Mouse (Mus musculus) CD4-positive, CD25-positive, alpha-beta regulatory T cell, adult 4 months (primary cell): Measurements from ENCODE around the gene Smtnl2. TPM values are rescaled to one million over a fixed set of nuclear protein-coding genes. Genes with fewer than 3 reads are reported as not detected.

Experiments used
- ATAC-seq: one replicate; pipeline ENCODE4 v1.8.0; 2017
- polyA plus RNA-seq, 2 experiments: library from polyadenylated mRNA; unstranded; fragments of 100-300 nt; shearing (Covaris generic); gene quantifications; one replicate each; pipeline ENCODE4 v1.2.1; 2017

Gene Smtnl2
- polyA plus RNA-seq, 2 experiments from 2014 or later = 0.23 TPM; not detected in 1

GRCm38 (mm10) chr11:72397811-72398525 is 13.5 kb downstream of the Smtnl2 start:
- ATAC-seq = no peak

DNA sequence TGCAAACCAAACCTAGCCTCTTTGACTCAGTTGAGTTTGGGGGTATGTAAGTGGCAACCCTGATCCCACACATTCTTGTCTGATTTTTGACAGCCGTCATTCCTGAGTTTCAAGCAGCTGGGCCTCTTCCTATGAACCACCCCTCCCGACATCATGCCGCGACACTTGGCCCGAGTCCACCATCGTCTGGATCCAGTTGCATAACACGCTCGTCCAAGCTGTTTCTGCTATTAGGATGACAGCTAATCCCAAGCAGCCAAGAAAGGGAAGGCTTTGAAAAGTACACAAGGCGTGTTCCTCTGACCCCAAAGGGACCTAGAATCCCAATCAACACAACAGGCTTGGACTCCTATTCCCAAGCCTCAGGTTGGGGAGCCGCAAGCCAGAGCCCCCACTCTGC is 14.4 kb downstream of the Smtnl2 start:
- ATAC-seq = no peak

DNA sequence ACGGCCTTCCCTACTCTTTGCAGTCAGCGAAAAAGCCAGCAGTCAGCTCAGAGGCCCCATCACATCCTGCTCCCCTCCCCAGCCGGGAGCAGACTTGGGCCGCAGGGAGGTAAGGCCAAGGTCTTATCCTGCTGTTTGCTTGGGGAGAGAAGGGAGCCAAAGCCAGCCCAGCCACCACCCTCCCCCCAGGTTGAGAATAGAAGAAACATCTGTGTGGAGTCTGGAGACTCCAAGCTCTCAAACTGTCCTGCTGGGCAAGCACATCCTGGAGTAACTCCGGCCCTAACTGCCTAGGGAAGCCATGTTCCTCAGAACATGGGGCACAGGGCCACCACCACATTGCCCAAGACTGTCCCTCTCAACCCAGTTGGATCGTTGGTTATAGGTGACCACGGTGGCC is 14.9 kb downstream of the Smtnl2 start:
- no peak for ATAC-seq

DNA sequence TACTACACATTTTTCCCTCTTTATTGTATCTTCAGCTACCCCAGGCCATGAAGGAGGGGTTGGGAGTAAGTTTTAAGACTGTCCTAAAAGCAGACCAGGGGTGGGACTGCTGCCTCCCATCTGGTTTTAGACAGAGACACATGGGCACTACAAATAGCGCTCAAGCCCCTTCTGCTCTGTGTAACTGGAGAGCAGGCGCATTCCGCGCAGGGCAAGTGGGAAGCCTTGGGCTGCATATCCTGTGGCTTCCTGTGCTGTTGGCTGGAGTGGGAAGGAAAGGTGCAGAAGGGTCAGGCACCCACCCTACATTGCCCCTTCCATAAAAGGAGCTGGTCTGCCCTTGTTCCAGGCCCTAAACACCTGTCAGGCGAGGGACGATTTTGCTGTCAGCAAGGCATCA is 15.9 kb downstream of the Smtnl2 start:
- ATAC-seq = no peak

DNA sequence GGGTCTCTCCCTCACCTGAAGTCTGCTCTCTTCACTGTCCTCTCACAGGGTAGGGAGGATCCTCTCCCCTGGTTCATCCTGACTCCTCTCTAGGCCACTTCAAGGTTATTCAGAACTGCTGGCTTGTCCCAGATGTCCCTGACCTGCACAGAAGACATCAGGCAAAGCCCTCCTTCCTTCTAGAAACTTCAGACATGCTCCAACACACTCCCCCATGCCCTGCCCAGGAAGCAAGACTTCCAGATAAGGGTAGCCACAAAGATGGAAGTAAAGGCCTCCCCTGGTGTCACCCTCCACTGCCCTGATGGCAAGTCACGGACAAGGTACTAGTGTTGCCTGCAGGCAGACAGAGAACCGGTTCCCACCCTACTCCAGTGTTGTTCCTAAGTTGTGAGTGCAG is 16.8 kb downstream of the Smtnl2 start:
- ATAC-seq = no peak

DNA sequence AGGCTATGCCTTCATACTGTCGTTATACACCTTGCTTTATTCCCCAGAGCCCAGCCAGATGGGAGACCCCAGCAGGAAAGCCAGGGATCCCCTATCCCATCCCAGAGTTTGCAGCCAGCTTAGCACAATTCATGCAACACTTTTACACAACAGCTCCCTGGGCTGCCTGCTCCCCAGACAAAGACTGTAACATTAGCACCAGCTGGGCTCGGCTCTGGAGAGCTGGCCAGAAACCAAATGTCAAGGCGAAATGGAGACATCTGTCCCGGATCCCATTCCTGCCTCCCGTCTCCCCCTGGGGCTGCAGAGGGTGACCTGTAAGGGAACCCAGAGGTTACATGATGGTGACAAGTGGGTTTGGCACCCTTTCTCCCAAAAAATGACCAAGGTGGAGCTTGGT is 17.8 kb downstream of the Smtnl2 start:
- ATAC-seq = no peak

- no peak for ATAC-seq
Observed at GRCm38 (mm10) chr11:72393243-72393642, 18.3 kb downstream of the Smtnl2 start.

GRCm38 (mm10) chr11:72391181-72391580 is 20.3 kb downstream of the Smtnl2 start:
- no peak for ATAC-seq

DNA sequence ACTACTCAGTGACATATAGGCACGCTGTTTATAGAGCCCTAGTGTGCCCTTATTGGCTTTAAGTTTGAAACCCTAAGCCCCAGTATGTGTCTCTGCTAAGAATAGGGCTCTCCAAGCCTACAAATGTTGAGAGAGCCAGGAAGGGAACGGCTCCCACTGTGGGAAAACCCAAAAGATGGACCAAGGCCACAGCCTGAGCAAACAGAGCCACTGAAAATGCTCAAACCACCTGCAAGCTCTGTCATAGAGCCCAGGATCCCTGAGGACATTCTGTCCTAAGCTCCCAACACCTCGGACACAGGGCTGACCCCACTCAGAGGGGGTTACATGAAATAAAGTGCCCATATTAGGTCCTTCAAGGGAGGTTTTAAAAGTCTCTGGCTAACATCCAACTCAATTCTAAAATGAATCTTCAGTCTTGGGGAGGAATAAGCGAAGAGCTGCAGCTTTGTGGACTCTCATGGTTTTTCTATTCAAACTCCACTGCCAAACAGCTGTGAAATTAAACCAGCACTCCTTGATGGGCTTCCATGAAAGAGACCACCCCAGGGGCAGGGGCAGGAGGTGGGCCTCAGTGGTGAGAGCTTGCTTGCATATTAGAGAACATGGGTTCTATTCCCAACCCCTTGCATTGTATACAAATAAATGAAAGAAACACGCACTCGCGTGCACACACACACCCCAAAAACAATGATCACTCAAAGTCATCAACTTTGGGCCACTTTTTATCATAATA is 21.9 kb downstream of the Smtnl2 start:
- no peak for ATAC-seq

DNA sequence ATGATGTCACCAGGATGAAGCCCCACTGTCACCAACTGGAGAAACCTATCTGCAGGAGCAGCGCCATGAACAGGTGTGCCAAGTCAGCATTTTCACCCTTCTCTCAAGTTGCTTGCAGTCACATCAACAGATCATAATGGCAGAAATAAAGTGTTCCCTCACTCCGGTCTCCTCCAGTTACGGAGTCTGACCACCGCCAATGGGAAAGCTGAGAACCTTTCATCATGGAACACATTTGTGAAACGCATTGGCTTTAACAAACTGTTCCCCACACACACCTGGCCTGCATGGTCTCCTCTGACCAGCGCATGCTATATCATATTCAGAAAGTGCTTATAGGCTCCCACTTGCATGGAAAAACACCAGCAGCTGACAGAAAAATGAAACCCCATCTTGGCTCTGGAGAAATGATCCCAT is 23.4 kb downstream of the Smtnl2 start:
- ATAC-seq = no peak

DNA sequence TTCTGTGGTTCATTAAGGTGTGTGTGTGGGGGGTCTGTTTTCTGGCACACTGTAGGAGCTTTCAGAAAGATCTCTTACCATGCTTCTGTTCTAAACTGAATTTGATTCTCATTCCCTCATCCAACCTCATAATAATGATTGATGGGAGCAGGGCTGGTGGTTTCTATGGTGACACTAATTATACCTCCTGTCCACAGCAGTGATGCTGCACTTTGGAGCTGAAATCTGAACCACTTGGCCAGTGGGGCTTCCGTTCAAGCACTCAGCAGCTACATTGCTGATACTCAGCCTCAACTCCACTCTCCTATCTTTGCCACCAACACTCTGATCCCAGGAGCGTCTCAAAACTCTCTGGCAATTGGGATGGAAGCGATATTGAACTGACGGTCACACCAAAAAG is 32.2 kb downstream of the Smtnl2 start:
- ATAC-seq = no peak

DNA sequence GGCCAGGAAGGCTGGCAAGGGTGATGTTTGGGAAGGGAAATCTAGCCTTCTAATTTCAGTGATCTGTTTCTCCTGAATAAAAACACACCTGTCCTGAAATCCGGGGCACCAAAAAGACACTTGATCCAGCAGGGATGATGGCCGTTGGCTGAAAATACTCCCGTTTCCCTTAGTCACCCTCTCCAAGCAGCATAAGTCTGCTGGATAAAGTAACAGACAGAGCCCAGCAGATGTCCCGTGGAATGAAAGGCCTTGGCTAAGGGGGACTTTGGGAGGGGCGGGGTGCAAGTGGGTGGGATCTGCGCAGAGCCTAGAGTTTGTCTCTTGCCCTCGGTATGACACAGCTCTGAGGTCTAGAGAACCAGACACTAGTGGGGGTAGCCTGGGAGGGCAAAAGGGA is 33.3 kb downstream of the Smtnl2 start:
- ATAC-seq = no peak

DNA sequence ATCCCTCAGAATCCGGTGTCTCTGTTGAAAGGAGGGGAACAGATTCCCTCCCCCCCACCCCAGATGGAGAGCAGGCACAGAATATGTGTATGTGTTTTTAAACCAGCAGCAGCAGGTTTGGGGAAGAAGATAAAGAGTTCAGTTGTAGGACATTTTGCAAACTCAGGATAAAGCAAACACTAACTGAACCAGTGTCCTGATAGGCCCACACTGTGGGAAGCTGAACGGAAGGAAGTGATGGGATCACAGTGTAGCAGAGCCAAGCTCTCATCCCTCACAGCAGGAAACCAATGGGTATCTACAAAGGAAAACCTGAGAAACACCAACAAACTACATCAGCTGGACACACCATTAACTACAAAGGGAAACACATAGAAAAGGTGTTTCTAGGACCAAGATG is 35.0 kb downstream of the Smtnl2 start:
- no peak for ATAC-seq

DNA sequence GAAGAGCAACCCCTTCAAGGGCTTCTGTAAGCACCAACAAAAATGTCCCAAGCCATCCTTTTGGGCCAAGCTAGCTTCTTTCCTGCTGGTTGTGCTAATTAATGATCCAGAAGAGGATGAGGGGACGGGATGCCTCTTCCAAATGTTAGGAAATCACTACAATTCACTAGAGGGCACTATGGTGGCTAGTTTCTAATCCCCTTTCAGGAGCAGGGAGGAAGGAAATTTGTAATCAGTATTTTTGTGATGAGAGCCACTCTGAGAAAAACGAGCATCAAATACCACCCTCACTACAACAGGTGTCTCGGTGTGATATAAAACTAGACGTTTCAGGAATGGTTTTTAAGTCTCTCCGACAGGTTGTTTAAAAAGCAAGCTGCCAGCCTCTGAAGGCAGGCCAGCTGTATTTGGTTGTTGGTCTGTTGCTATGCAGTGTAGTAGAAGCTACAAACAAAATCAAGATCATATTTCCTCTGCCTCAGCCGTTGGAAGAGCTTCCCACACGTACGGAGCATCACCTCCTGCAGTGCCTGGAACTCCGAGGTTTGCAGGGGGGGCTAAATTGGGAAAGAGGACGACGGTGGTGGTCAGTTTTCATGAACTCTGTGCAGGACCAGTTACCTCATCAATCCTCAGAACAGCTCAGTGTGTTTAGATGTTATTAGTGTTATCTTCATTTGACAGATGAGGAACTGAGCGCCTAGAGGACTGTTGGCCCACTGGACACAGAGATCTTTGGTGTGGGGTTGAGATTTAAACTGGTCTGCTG is 41.4 kb downstream of the Smtnl2 start:
- ATAC-seq = no peak

- no peak for ATAC-seq
Observed at GRCm38 (mm10) chr11:72367934-72368674, 43.4 kb downstream of the Smtnl2 start.

GRCm38 (mm10) chr11:72366126-72366525 is 45.4 kb downstream of the Smtnl2 start:
- no peak for ATAC-seq

- no peak for ATAC-seq
Observed at GRCm38 (mm10) chr11:72364526-72364925, 47.0 kb downstream of the Smtnl2 start.

GRCm38 (mm10) chr11:72363523-72364240 is 47.8 kb downstream of the Smtnl2 start:
- ATAC-seq = no peak

DNA sequence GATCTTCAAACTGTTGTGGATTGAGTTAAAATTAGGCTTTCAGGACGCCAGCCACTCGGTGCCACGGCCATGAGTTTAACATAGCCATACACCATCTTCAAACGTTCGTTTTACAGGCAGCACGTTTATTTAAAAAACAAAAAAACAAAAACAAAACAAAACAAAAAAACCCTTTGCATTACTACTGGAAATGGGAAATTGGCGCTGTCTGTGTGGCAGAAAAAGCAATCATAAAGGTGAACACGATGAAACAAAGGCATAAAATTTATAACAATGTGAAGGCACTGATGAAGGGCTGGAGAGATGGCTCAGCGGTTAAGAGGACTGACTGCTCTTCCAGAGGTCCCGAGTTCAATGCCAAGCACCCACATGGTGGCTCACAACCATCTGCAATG is 49.2 kb downstream of the Smtnl2 start, which contains the start of gene Tekt1:
TSS of gene Tekt1 (minus strand) at position 96 of the 395 bp plus-strand sequence.
- ATAC-seq = no peak

- no peak for ATAC-seq
Observed at GRCm38 (mm10) chr11:72361385-72362346, 49.8 kb downstream of the Smtnl2 start.
